Mouse (Mus musculus) retina, postnatal 1 day (tissue): ENCODE measurements at regions not wholly inside any gene's neighbourhood (a gene's known extent, or its start where the extent isn't known, plus 50 kb on each side); places are given as distances from the start of the nearest gene placed in this dataset.
A peak's percentile ranks its signal among the peaks of the same experiment; 100 is the strongest.

Source experiments
- DNase-seq: peaks from one replicate; pipeline ENCODE4 v3.0.0-alpha.2; 2012

GRCm38 (mm10) chr1:122905331-122905730 lies 1140.0 kb downstream of the Dpp10 start:
- no peak for DNase-seq

- peak; percentile 2 for DNase-seq
Observed at GRCm38 (mm10) chr1:122889100-122889499, 1156.3 kb downstream of the Dpp10 start.

- DNase-seq: no peak
Observed at GRCm38 (mm10) chr1:122858995-122859394, 1186.4 kb downstream of the Dpp10 start.
